Mouse (Mus musculus): ENCODE data around the gene 2510009E07Rik.
"Not testable (repeated sequence)": the region's sequence is repeated elsewhere in the genome, so short reads cannot be mapped to it uniquely, and the experiment has no call there.

DNA sequence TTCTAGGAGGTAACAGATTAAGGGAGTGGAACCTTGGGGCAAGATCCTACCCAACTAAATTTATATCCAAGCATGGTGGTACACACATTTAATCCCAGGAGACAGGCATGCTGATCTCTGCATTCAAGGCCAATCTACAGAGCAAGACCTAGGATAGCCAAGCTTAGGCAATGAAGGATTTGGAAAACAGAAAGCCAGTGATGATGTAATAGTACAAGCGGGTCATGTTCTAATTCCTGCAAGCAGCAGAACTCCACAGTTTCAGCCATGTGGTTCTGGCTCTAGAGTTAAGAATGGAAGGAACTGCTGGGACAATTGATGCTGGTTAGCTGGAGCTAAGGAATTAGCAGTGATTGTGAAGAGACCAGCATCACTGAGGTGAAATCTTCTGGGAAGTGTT, 20.8 kb downstream of the 2510009E07Rik start:
- TF ChIP-seq CTCF (IDR thresholded peaks at IDR 0.05); POLR2A (IDR thresholded peaks at IDR 0.05; ENCODE audit: insufficient read depth, low read depth, low read length): not testable (repeated sequence)

Measured in heart, adult 2 months (tissue).